Mouse (Mus musculus) CD8-positive naive resting alpha-beta T cell, adult 2 months (primary cell): ENCODE data around the gene L3mbtl4.
"Not testable (repeated sequence)": the region's sequence is repeated elsewhere in the genome, so short reads cannot be mapped to it uniquely, and the experiment has no call there.

Experiments used
- DNase-seq, 2 experiments: peaks; one replicate each; pipeline ENCODE4 v3.0.0; 2022; ENCODE audit warnings: low read depth in 2 of 2, low spot score in 2 of 2

The L3mbtl4 gene

GRCm38 (mm10) chr17:68371101-68371500 lies 97.5 kb downstream of the L3mbtl4 start:
- no peak for DNase-seq

- DNase-seq: no peak
These were observed 114.9 kb downstream of the L3mbtl4 start for GRCm38 (mm10) chr17:68388481-68388880.

- DNase-seq: no peak
These were observed 132.4 kb downstream of the L3mbtl4 start for GRCm38 (mm10) chr17:68405993-68406392.

GRCm38 (mm10) chr17:68407121-68407520 lies 133.5 kb downstream of the L3mbtl4 start:
- DNase-seq: not testable (repeated sequence)

GRCm38 (mm10) chr17:68422663-68423498 lies 149.3 kb downstream of the L3mbtl4 start:
- DNase-seq: no peak

- no peak for DNase-seq
These were observed 160.0 kb downstream of the L3mbtl4 start for GRCm38 (mm10) chr17:68433576-68433975.

GRCm38 (mm10) chr17:68450921-68451320 lies 177.3 kb downstream of the L3mbtl4 start:
- DNase-seq: no peak

- no peak for DNase-seq
These were observed 187.9 kb downstream of the L3mbtl4 start for GRCm38 (mm10) chr17:68461471-68461870.

- DNase-seq: no peak
These were observed 193.7 kb downstream of the L3mbtl4 start for GRCm38 (mm10) chr17:68467311-68467710.

GRCm38 (mm10) chr17:68490065-68490691 lies 216.6 kb downstream of the L3mbtl4 start:
- no peak for DNase-seq

- DNase-seq: no peak
These were observed 218.6 kb downstream of the L3mbtl4 start for GRCm38 (mm10) chr17:68492231-68492630.

- DNase-seq: not testable (repeated sequence)
These were observed 229.4 kb downstream of the L3mbtl4 start for GRCm38 (mm10) chr17:68502998-68503397.

- DNase-seq: no peak
These were observed 286.1 kb downstream of the L3mbtl4 start for GRCm38 (mm10) chr17:68559698-68560097.

- DNase-seq: no peak
These were observed 286.7 kb downstream of the L3mbtl4 start for GRCm38 (mm10) chr17:68560264-68560663.

- DNase-seq: no peak
These were observed 298.2 kb downstream of the L3mbtl4 start for GRCm38 (mm10) chr17:68571806-68572205.

GRCm38 (mm10) chr17:68585195-68585594 lies 311.6 kb downstream of the L3mbtl4 start:
- DNase-seq: no peak

- DNase-seq: no peak
These were observed 318.0 kb downstream of the L3mbtl4 start for GRCm38 (mm10) chr17:68591619-68592018.

- no peak for DNase-seq
These were observed 329.1 kb downstream of the L3mbtl4 start for GRCm38 (mm10) chr17:68602744-68603143.

GRCm38 (mm10) chr17:68607691-68608090 lies 334.1 kb downstream of the L3mbtl4 start:
- DNase-seq: no peak

GRCm38 (mm10) chr17:68611247-68611646 lies 337.6 kb downstream of the L3mbtl4 start:
- no peak for DNase-seq

- no peak for DNase-seq
These were observed 351.7 kb downstream of the L3mbtl4 start for GRCm38 (mm10) chr17:68625281-68625680.

GRCm38 (mm10) chr17:68629631-68630426 lies 356.2 kb downstream of the L3mbtl4 start:
- DNase-seq: no peak
